Mouse (Mus musculus) bone marrow, adult 2 months (tissue): ENCODE measurements around the gene Tmem92.
"Not testable (repeated sequence)": the region's sequence is repeated elsewhere in the genome, so short reads cannot be mapped to it uniquely, and the experiment has no call there.

ENCODE experiments used
- CTCF ChIP-seq: fragments of 200-500 bp; IDR thresholded peaks from 2 replicates; pipeline ENCODE4 v1.5.1; 2011; ENCODE audit warnings: low read length, control low read depth; ENCODE audit not compliant: control insufficient read depth, insufficient read depth
- POLR2A ChIP-seq: fragments of 200-500 bp; IDR thresholded peaks from 2 replicates; pipeline ENCODE4 v1.6.1; 2011; ENCODE audit warnings: low read depth, mild to moderate bottlenecking, control low read depth, low read length, borderline replicate concordance; ENCODE audit not compliant: control insufficient read depth

- not testable (repeated sequence) for TF ChIP-seq CTCF, POLR2A
Observed at GRCm38 (mm10) chr11:94819427-94819826, 36.9 kb upstream of the Tmem92 start.
